Mouse (Mus musculus) embryonic facial prominence, embryonic 13.5 days (tissue): ENCODE data around the gene Retnla. TPM values are rescaled to one million over a fixed set of nuclear protein-coding genes. Genes with fewer than 3 reads are reported as not detected.

Experiments used
- polyA plus RNA-seq: library from polyadenylated mRNA; unstranded; fragments of >200 nt; fragmentation: Nextera tagmentation; extraction: Ambion mirVana; gene quantifications from 2 replicates; pipeline ENCODE4 v1.2.1, GENCODE M21; 2015

The Retnla gene
- polyA plus RNA-seq, 1 experiment from 2014 or later, result not detected

Other genes with a start within 250 kb of the Retnla start
- gene Trat1, start 70.5 kb upstream of the Retnla start, polyA plus RNA-seq, result not detected in 2 replicates
- not detected in 2 replicates for gene Retnlb, start 25.7 kb upstream of the Retnla start, polyA plus RNA-seq
- gene Retnlg, start 30.1 kb downstream of the Retnla start, polyA plus RNA-seq, result not detected in 2 replicates
- gene Dzip3, start 151.6 kb downstream of the Retnla start, polyA plus RNA-seq, result 37.3 and 38.8 TPM in 2 replicates
- 30.7 TPM in 2 replicates for gene Cip2a, start 151.6 kb downstream of the Retnla start, polyA plus RNA-seq
- gene Myh15, start 214.9 kb downstream of the Retnla start, polyA plus RNA-seq, result not detected in 2 replicates